Mouse (Mus musculus) C2C12 (cell line): ENCODE measurements at regions not wholly inside any gene's neighbourhood (a gene's known extent, or its start where the extent isn't known, plus 50 kb on each side); places are given as distances from the start of the nearest gene placed in this dataset.
"Not testable (repeated sequence)": the region's sequence is repeated elsewhere in the genome, so short reads cannot be mapped to it uniquely, and the experiment has no call there.

Experiments
- H3K27me3 ChIP-seq: one replicate; pipeline ENCODE4 v1.6.1; 2011; ENCODE audit not compliant: control insufficient read depth, insufficient read depth, insufficient read length
- H3K36me3 ChIP-seq: one replicate; pipeline ENCODE4 v1.6.1; 2011; ENCODE audit not compliant: control insufficient read depth, insufficient read depth
- H3K4me3 ChIP-seq: one replicate; pipeline ENCODE4 v1.5.1; 2011; ENCODE audit warnings: mild to moderate bottlenecking, control low read depth; ENCODE audit not compliant: poor library complexity, insufficient read depth, severe bottlenecking
- H3K79me2 ChIP-seq: one replicate; pipeline ENCODE4 v1.6.1; 2011; ENCODE audit not compliant: control insufficient read depth, insufficient read depth
- H3K79me3 ChIP-seq: one replicate; pipeline ENCODE4 v1.6.1; 2011; ENCODE audit warnings: low read depth, control low read depth
- H3ac ChIP-seq: one replicate; pipeline ENCODE3; 2011; ENCODE audit warnings: low read depth; ENCODE audit not compliant: control insufficient read depth, insufficient read length
- CEBPB ChIP-seq: IDR thresholded peaks from one replicate; pipeline ENCODE4 v1.6.1; 2011; ENCODE audit warnings: low read depth, mild to moderate bottlenecking, control low read depth, moderate library complexity
- CTCF ChIP-seq: IDR thresholded peaks from one replicate; pipeline ENCODE4 v1.5.1; 2011; ENCODE audit not compliant: control insufficient read depth, insufficient read depth, insufficient read length
- FOSL1 ChIP-seq: IDR thresholded peaks from one replicate; pipeline ENCODE4 v1.8.0; 2011; ENCODE audit warnings: mild to moderate bottlenecking, low read length; ENCODE audit not compliant: poor library complexity, insufficient read depth, severe bottlenecking
- MAX ChIP-seq: IDR thresholded peaks from one replicate; pipeline ENCODE4 v1.6.1; 2011; ENCODE audit warnings: mild to moderate bottlenecking, control low read depth
- MYOD1 ChIP-seq: IDR thresholded peaks from one replicate; pipeline ENCODE4 v1.6.1; 2011; ENCODE audit warnings: low read depth; ENCODE audit not compliant: control insufficient read depth, insufficient read length
- MYOG ChIP-seq: IDR thresholded peaks from one replicate; pipeline ENCODE4 v1.6.1; 2011; ENCODE audit not compliant: control insufficient read depth, insufficient read length; ENCODE audit errors: extremely low read depth
- USF1 ChIP-seq: IDR thresholded peaks from one replicate; pipeline ENCODE4 v1.6.1; 2011; ENCODE audit warnings: low read depth, mild to moderate bottlenecking, control low read depth, moderate library complexity

DNA sequence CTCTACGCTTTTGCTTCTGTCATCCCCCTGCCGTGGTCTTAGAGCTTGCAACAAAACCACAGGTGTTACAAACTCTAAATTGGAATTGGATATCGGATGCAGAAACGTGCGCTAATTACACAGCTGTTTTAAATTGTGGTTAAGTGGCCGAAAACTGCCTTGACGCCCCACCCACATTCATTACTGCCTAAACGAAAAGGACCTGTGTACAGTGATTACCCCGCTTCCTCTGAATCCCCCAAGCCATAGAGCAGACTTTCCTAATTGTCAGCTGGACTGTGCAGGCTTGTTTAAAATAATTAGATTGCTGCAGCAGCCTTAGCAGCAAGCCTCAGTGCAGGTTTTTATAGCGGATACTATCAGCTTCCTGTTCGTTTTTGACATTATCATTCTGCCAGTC, 94.7 kb downstream of the Cxxc4 start:
- Histone ChIP-seq H3K27me3 (no peaks in the 10 kb centered on the region), H3K4me3 (no peak overlapping the region), H3ac (no peak overlapping the region), H3K79me2 (no peaks in the 10 kb centered on the region), H3K79me3 (no peaks in the 10 kb centered on the region), H3K36me3 (no peaks in the 10 kb centered on the region)
- TF ChIP-seq MAX (no peak), MYOD1 (no peak), CTCF (no peak), CEBPB (no peak), MYOG (no peak)

DNA sequence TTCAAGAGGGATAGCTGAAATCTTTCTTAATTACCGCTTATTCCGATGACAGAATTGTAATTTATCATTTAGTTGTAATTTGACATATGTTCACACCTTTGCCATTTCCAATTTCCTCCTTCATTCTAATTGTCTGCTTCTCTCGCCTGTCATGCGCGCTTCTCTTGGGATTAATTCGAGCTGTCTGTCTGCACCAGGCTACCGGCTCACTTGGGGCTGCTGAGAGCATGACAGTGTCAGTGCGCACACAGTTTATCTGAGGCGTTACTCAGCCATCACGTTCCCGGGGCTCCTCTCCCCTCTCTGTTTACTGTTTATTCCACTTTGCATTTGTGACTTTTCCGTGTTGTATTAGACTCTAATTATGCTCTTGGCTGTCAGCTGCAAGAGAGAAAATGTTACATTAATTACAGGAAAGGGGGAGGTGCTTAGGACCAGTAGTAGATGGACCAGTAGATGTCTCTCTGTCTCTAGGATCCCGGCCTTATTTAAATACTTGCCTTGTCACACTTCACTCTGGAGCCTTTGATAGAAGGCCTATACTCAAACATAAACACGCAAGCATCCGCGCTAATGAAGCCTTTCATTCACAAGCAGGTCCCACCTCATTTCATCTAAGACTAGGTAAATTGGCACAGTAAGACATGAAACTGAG, 95.3 kb downstream of the Cxxc4 start:
- H3K36me3 ChIP-seq: no peaks in the 10 kb centered on the region
- H3K27me3 ChIP-seq: no peaks in the 10 kb centered on the region
- TF ChIP-seq CEBPB (no peak), CTCF (no peak), MYOD1 (no peak), MAX (no peak), FOSL1 (no peak)
- H3K79me2 ChIP-seq: no peaks in the 10 kb centered on the region
- H3K4me3 ChIP-seq: no peak overlapping the region
- no peaks in the 10 kb centered on the region for H3K79me3 ChIP-seq
- H3ac ChIP-seq: no peak overlapping the region

DNA sequence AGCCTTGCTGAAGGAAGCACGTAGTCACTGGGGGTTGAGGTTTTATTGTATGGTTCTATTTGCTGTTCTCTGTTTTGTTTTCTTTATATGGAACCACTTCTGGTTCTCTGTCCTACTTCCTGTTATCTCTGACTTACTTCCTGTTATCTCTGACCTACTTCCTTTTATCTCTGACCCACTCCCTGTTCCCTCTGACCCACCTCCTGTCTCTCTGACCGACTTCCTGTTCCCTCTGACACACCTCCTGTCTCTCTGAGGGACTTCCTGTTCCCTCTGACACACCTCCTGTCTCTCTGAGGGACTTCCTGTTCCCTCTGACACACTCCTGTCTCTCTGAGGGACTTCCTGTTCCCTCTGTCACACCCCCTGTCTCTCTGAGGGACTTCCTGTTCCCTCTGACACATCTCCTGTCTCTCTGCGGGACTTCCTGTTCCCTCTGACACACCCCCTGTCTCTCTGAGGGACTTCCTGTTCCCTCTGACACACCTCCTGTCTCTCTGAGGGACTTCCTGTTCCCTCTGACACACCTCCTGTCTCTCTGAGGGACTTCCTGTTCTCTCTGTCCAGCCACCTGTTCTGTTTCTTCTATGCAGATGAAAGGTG, 102.9 kb downstream of the Cxxc4 start:
- not testable (repeated sequence) for H3K27me3 ChIP-seq, H3K36me3 ChIP-seq, H3K4me3 ChIP-seq, H3K79me3 ChIP-seq, H3K79me2 ChIP-seq, H3ac ChIP-seq

DNA sequence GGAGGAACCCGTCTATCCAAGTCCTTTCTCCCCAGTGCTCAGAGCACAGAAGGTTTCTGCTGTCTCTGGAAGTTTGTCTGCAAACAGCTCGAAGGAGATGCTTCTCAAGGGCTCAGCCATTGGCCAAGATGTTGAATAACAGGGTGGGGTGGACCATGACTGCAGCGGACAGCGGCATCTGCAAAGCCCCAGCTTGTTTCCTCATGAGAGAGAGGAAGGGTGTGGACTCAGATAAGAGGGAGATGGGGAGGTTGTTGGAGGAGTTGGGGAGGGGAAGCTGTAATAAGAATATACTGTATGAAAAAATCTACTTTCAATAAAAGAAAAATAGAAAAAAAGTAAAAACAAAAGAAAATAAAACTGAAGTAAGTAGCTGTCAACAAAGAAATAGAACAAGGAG, 129.7 kb downstream of the Cxxc4 start:
- no peak overlapping the region for H3K4me3 ChIP-seq
- no peaks in the 10 kb centered on the region for H3K79me2 ChIP-seq
- H3K79me3 ChIP-seq: no peaks in the 10 kb centered on the region
- no peak overlapping the region for H3ac ChIP-seq
- no peaks in the 10 kb centered on the region for H3K27me3 ChIP-seq
- H3K36me3 ChIP-seq: no peaks in the 10 kb centered on the region
- TF ChIP-seq MYOG (no peak), FOSL1 (no peak), MAX (no peak), MYOD1 (no peak), CEBPB (no peak)

- H3K36me3 ChIP-seq: no peaks in the 10 kb centered on the region
- no peak for TF ChIP-seq FOSL1
- TF ChIP-seq MYOG: no peak
- TF ChIP-seq CEBPB: no peak
- no peak for TF ChIP-seq MYOD1
- no peak for TF ChIP-seq CTCF
- TF ChIP-seq USF1: no peak
- H3K27me3 ChIP-seq: no peaks in the 10 kb centered on the region
- no peak overlapping the region for H3K4me3 ChIP-seq
- H3ac ChIP-seq: no peak overlapping the region
- no peaks in the 10 kb centered on the region for H3K79me3 ChIP-seq
- no peaks in the 10 kb centered on the region for H3K79me2 ChIP-seq
These were observed 130.5 kb downstream of the Cxxc4 start for GRCm38 (mm10) chr3:134366761-134367160.

- no peaks in the 10 kb centered on the region for H3K79me3 ChIP-seq
- no peaks in the 10 kb centered on the region for H3K27me3 ChIP-seq
- no peak for TF ChIP-seq FOSL1
- TF ChIP-seq MYOD1: no peak
- TF ChIP-seq USF1: no peak
- no peak for TF ChIP-seq CTCF
- no peak for TF ChIP-seq MYOG
- no peak for TF ChIP-seq MAX
- no peak for TF ChIP-seq CEBPB
- no peaks in the 10 kb centered on the region for H3K36me3 ChIP-seq
- H3K4me3 ChIP-seq: no peak overlapping the region
- no peaks in the 10 kb centered on the region for H3K79me2 ChIP-seq
- H3ac ChIP-seq: no peak overlapping the region
These were observed 132.3 kb downstream of the Cxxc4 start for GRCm38 (mm10) chr3:134368591-134368990.
